Mouse (Mus musculus) heart, adult 9 months (tissue): ENCODE data around the gene Wnt6.

Experiments
- DNase-seq, 2 experiments: peaks; one replicate each; pipeline ENCODE4 v3.0.0; 2022; ENCODE audit warnings: low spot score in 2 of 2

Wnt6 gene

GRCm38 (mm10) chr1:74771845-74771930, at the start of gene Wnt6:
TSS of gene Wnt6 (plus strand) at chr1:74771892.
- no peak for DNase-seq

- DNase-seq, result no peak
Observed at GRCm38 (mm10) chr1:74723748-74724147, 47.9 kb upstream of the Wnt6 start.

DNA sequence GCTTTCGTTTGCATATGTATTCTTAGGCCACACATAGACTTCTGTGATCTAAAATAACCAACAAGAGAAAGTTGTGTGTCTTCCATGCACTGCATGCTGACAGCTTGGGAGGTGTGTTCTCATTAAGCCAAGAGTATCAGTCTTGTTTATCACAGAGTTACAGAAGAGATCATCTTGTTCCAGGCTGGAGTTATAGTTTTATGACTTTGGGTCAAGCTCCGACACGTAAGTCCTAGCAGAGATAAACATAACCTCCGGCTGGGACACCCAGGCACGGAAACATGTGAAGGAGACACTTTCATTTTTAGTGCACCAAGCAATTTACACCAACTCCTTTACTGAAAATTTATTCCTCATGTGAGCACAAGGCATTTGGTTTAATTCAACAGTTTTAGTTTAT, 45.6 kb upstream of the Wnt6 start:
- no peak for DNase-seq

DNA sequence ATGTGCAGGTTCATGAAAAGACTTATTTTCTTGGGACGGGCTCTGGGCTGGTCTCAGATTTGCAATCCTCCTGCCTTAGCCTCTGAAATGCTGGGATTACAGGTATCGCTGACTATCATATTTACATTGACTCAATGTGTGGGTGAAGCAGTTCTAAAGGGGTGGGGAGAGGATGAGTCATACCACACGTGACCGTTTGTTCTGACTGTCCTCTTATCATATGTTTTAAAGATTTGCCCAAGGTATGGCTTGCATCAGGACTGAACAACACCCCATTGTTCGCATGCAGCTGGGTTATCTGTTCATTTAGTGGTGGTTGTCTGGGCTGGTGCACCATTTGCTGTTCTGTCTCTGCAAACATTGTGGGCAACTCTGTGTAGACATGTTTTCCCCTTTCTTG, 45.0 kb upstream of the Wnt6 start:
- DNase-seq, result no peak

- DNase-seq, result no peak
Observed at GRCm38 (mm10) chr1:74728446-74728845, 43.2 kb upstream of the Wnt6 start.

- no peak for DNase-seq
Observed at GRCm38 (mm10) chr1:74736977-74737376, 34.7 kb upstream of the Wnt6 start.

- DNase-seq, result no peak
Observed at GRCm38 (mm10) chr1:74737500-74737899, 34.2 kb upstream of the Wnt6 start.

DNA sequence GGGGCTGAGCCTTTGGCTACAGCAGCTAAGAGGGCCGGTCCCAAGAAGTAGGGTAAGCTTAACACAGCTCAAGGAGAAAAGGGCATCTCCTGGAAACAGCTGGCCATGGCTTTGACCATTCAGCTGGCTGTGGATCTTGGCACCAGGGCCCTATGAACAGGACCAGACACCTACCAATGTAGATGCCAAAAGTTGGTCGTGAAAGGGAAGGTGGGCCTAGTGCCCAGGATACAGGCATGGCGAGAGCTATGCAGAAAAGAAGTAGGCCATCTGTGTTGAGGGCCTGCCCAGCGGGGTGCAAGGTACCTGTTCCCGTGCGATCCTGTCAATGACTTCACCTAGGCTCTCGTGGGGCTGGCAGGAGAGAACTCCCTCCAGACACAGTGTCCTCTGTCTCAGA, 30.8 kb upstream of the Wnt6 start:
- peak; percentile 46 to 50 for DNase-seq

- DNase-seq, result no peak
Observed at GRCm38 (mm10) chr1:74747335-74747734, 24.4 kb upstream of the Wnt6 start.

DNA sequence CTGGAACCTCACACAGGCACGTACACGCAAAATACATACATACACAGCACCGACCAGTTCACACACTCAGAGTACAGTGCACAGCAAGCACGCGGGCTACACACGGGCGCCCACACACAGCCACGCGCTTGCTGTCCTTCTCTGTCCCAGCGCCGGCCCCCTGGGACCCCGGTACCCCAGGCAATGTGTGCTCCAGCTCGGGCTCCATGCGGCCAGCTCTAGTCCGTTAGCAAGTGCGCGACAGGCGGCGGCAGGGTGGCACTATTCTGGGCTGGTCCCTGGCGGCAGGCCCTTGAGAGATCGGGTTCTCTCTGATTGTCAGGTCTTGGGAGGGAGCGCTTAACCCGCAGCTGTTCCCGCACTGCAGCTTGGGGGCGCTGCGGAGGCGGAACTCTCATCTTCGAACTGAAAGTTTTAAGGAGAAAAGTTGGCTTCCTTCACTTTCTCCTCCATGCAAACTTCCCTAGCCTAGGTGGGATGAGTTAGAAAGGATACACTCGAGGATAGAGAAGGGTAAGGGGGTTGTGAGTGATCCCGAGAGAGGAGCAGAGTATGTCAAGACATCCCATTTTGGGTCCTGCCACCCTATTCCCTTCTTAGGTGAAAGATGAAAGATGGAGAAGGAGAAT, 22.9 kb upstream of the Wnt6 start, which contains the start of gene Prkag3:
Gene Prkag3 (minus strand): TSS at position 579 of the 629 bp plus-strand sequence.
- DNase-seq, result peak; percentile 48 to 62

DNA sequence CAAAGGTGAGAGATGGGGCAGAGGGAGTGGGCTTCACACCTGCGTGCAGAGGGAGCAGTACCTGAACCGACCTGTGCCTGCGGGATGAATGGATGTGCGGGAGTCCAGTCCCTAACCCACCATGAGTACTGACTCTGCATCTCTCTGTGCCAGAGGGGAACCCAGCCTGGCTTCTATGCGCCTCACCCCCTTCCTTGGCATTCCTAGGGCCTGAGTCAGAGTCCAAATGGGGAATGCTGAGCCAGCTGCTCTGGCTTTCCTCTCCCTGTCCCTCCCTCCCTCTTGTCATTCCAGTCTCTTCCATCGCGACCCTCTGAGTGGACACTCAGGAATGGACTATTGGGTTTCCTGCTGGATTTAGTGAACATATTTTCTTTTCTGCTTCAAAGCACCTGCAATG, 22.4 kb upstream of the Wnt6 start:
- peak; percentile 57 to 74 for DNase-seq

GRCm38 (mm10) chr1:74750683-74751082, 21.0 kb upstream of the Wnt6 start:
- DNase-seq, result peak in 1 of 2 experiments; percentile 50

DNA sequence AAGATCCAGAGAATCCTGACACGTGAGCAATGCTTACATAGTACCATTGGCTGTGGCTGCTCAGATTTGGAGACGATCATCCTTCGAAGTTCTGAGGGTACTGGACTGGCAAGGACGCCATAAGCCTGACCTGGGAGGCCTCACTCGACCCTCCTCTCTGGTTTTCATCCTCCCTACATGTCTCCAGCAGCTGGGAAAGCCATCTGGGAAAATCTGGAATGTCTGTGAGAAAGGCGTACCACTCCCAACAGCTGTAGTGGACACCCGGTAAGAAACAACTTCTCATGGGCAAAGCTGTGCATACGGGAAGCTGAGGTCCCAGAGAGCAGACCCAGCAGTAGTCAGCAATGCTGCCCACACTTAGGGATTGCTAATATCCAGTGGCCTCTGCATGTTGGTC, 19.5 kb upstream of the Wnt6 start:
- DNase-seq, result peak in 1 of 2 experiments; percentile 27

- no peak for DNase-seq
Observed at GRCm38 (mm10) chr1:74752833-74753232, 18.9 kb upstream of the Wnt6 start.

- no peak for DNase-seq
Observed at GRCm38 (mm10) chr1:74753266-74753974, 18.3 kb upstream of the Wnt6 start.

GRCm38 (mm10) chr1:74754175-74754785, 17.4 kb upstream of the Wnt6 start:
- no peak for DNase-seq

DNA sequence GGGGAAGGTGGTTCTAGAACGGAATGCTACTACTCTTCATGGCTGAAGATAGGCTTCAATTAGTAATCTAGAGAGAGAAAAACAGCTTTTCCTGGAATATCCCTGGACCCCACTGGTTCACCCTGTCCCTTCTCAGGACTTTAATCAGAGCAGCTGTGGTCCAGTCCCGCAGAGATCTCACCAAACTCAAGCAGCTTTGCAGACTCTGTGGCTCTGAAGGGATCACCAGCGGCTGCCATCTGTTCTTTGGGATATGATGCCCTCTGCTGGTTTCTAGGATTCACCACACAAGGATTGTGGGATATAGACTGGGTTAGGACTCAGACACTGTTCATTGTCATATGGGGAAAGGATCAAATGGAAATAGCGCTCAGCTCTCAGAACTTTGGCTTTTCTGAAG, 11.9 kb upstream of the Wnt6 start:
- DNase-seq, result peak; percentile 72 to 87

DNA sequence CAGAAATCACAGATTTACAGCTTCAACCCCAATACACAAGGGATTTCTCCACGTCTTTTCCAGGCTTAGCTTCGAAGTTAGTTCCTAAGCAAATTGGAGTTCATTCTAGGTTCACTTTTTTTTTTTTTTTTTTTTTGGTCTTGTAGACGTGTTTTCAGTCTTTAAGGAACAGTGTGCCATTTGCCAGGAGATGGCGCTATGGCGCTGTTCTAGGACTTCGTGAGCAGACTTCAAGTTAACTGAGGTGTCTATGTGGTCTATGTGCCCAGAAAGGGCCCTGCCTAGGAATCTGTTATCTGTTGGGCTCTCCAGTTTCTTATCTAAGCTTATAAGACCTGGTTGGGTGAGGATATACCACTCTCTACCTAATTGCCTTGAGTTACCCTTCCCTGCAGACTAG, 8.6 kb upstream of the Wnt6 start:
- no peak for DNase-seq

- no peak for DNase-seq
Observed at GRCm38 (mm10) chr1:74770727-74771466, 795 bp upstream of the Wnt6 start.

GRCm38 (mm10) chr1:74771467-74771844, 236 bp upstream of the Wnt6 start:
- no peak for DNase-seq

- DNase-seq, result no peak
Observed at GRCm38 (mm10) chr1:74771931-74772620, 384 bp downstream of the Wnt6 start.

GRCm38 (mm10) chr1:74773136-74773535, 1.4 kb downstream of the Wnt6 start:
- peak; percentile 87 to 88 for DNase-seq
